Mouse (Mus musculus) thymus, postnatal 14 days (tissue): ENCODE data around the gene Gatad2a.
"Not testable (repeated sequence)": the region's sequence is repeated elsewhere in the genome, so short reads cannot be mapped to it uniquely, and the experiment has no call there.

Experiments
- DNase-seq: peaks from one replicate; pipeline ENCODE4 v3.0.0; 2021

Gene Gatad2a

GRCm38 (mm10) chr8:69988936-69989335, 7.2 kb downstream of the Gatad2a start:
- not testable (repeated sequence) for DNase-seq

GRCm38 (mm10) chr8:69987744-69988143, 8.4 kb downstream of the Gatad2a start:
- no peak for DNase-seq

GRCm38 (mm10) chr8:69984876-69985553, 11.2 kb downstream of the Gatad2a start:
- peak; percentile 38 for DNase-seq

- DNase-seq = no peak
Observed at GRCm38 (mm10) chr8:69978456-69978855, 17.7 kb downstream of the Gatad2a start.

DNA sequence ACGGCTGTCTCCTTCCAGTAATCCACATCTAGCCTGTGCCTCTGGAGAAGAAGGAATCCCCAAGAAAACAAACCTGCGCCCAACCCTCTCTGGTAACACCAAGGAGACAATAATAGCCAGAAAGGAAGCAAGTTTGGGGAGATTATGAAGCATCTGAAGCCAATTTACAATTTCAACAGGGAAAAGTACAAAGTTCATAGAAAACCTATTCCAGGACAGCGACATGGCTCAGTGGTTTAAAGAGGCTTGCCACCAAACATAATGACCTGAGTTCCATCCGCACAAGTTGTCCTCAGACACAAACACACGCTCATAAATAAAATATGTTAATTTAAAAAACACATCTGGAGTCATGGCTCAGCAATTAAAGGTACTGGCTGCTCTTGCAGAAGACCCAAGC, 21.4 kb downstream of the Gatad2a start:
- no peak for DNase-seq

DNA sequence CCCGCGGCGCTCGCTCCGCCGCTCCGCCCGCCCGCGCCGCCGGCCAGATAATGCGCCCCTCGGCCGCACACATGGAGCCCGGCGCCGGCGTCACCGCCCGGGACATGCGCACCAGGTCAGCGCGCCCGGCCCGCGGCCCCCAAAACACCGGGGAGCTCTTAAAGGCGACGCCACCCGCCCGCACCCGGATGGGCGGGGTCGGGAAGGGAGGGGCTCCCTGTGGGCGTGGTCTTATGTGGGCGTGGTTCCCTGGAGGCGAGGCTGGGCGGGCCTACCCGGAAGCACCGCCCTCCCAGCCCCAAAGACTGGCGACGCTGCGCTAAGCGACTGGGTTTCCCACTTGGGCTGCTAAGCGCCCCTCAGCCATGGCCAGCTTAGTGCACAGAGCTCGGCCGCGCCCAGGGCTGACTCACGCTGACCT, 22.0 kb downstream of the Gatad2a start:
- peak; percentile 97 for DNase-seq

- DNase-seq = peak; percentile 67
Observed at GRCm38 (mm10) chr8:69973442-69974161, 22.6 kb downstream of the Gatad2a start.

DNA sequence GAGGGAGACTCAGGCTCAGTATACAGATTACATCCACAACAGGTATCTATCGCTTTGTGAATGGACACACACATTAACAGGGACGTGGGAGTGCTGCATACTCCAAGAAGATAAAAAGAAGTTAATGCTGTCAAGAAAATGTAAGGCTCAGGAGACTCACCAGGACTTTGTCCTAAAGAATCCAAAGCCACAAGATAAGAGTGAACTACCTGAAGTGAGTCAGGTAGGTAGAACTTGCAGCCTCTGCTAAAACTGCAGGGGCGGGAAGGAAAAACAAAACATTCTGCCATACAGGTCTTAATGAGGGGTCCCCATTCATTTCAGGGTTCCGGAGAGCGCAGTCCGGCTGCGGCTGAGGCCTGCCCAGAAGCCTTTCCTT, 23.1 kb downstream of the Gatad2a start:
- no peak for DNase-seq

DNA sequence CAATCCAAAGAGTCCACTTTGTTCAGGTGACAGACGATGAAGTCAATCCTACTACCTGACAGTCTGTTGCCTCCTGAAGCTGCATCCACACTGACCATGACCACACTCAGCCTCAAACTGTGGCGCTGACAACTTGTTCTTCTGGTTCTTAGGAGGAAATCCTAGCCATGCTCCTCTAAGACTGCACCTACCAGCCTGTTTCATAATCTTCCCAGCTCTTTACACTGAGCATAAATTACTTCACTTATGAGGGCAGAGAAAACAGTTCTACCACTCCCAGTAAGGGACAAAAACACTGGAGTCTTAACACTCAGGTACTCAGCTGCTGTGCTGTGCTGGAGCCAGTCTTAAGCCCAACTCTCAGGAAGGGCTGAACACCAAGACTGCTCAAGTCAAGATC, 25.3 kb downstream of the Gatad2a start:
- DNase-seq = no peak

DNA sequence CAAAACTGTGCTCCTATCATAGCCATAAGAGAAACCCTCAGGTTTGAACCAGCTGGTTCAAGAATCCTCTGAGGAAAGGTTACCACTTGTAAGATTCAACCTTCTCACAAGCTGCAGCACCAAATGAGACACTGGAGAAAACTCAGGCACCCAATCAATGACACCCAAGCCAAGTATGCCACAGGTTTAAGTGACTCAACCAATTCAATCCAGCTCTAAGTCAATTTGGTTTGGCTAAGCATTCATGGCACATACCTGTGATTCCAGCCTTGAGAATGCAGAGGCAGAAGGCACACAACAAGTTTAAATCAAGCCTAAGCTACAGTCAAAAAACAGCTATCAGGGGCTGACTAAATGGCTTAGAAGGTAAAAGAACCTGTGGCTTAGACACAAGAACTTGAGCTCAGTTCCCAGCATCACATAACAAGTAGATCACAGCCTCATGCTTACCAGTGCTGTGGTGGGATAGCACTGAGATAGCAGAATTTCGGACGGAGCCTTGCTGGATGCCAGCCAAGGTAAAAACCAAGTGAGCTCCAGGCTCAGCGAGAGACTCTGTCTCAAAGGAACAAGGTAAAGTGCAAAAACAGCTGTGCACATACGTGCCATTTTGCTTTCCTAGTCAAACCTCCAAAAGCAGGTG, 28.8 kb downstream of the Gatad2a start:
- no peak for DNase-seq

- no peak for DNase-seq
Observed at GRCm38 (mm10) chr8:69959241-69959640, 36.9 kb downstream of the Gatad2a start.

DNA sequence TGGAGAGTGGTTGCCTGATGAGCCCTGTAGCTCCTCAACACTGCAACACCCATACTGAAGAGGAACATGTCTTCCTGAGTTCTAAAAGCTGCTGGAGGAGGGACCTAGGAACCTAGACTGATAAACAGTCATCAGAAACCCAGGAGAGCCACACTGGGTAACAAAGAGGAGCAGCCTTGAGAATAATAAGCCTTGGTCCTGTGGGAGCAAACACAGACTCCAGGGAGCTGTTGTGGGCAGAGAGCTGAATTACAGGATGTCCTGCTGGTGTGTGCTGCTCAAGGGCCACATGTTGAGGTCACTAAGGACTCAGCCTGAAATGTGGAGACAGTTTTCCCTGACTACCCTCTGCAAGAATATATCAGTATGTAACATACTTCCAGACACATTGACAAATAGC, 38.3 kb downstream of the Gatad2a start:
- no peak for DNase-seq

DNA sequence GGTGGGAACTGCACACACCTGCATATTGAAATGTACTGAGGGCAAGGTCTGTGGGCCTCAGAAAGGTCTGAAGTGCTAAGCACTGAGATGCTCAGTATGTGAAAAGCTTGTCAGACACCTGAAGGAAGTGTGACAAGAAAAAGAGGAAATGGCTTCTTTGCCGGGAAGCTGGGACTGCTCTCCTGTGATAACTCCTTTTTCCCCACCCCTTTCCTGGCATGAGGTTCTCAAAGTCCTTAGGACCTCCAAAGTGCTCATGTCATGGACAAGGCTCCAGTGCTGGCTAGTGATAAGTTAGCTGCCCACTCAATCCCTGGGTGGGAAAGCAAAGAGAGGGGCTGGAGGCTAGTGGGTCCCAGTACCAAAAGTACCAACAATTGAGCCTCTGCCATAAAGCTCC, 38.8 kb downstream of the Gatad2a start:
- no peak for DNase-seq

GRCm38 (mm10) chr8:69956651-69957050, 39.5 kb downstream of the Gatad2a start:
- DNase-seq = no peak

GRCm38 (mm10) chr8:69954642-69955041, 41.5 kb downstream of the Gatad2a start:
- no peak for DNase-seq

DNA sequence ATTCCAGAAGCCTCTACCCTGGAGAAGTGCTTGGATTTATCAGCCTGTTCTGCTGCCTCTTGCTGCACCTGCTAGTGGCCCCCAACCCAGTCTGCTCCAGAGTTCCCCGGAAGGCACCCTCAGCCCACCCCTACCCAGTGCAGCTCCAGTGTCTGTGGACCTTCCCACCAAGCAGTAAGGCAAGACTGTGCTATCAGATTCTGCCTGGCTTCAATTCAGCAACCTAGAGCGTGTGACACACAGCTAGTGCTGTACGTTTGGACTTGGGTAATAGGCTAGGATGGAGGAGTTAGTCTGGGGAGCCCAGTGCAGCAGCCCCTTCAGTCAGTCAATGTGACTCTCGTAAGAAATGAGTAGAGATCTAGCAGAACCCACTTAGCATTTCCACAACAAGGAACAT, 42.0 kb downstream of the Gatad2a start:
- no peak for DNase-seq

GRCm38 (mm10) chr8:69950300-69950699, 45.9 kb downstream of the Gatad2a start:
- DNase-seq = no peak

- DNase-seq = not testable (repeated sequence)
Observed at GRCm38 (mm10) chr8:69942495-69942894, 53.7 kb downstream of the Gatad2a start.

DNA sequence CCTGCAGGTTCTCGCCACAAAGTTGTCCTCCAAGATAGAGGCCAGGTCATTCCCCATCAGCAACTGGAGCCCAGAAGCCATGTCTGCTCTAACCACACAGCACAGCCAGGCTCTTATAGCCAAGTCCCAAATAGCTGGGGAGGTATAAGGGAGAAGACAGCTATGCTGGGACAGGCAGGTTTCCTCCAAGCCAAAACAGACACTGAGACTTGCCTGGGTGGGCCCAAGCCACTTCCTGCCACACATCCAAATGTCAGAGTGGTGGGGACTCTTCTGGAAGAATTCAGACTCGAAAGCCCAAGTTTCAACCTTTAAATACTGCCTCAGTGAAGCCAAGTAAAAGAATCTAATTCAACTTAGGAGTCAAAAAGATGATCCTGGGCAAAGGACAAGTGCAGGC, 55.8 kb downstream of the Gatad2a start:
- DNase-seq = peak; percentile 53

DNA sequence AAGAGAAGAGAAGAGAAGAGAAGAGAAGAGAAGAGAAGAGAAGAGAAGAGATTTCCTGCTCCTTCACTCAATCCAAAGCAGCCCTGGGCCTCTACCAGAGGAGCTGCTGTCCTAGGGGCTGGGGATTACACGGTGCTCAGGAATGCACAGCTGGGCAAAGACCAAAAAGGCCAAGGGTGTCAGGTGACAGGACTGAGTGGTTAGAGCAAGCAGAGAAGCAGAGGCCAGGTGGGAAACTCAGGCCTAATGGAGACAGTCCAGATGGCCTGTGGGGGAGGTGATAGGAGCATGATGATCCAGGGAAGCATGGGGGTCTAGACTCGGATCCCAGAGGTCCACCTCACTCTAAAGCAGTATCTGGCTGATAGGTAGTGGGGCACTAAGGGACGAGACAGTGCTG, 56.6 kb downstream of the Gatad2a start:
- no peak for DNase-seq

DNA sequence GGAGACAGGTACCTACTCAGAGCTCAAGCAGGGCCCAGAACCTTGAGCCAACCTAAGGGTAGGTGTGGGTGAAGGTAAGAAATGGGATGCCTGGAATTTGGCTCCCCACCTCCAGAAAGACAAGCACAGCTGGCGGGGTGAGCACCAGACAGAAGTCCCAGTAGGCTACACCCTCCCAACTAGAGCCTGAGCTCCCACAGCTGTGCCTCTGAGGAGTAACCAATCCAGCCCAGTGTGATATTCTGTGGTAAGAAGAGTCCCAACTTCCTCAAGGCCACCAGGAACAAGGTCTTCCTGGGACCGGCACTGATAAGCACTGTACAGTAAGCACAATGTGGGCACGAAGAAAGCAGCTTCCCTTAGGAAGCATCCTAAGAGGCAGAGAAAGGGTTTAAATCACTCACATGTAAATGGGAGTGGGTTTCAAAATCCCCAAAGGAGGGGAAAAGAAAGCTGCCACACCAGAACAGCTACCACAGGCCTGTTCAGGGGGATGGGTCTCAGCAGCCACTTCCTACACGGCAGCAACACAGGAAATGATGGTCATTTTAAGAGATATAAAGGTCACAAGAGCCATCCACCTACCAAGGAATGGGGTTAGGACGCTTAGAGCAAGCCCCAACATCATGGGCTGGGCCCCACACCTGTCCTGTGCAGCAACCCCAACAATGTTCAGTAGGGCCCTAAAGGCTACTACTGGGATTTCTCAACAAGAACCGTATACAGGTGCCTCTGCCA, 57.8 kb downstream of the Gatad2a start:
- DNase-seq = no peak

- DNase-seq = no peak
Observed at GRCm38 (mm10) chr8:69937466-69937865, 58.7 kb downstream of the Gatad2a start.

- no peak for DNase-seq
Observed at GRCm38 (mm10) chr8:69936050-69936794, 60.0 kb downstream of the Gatad2a start.
